Mouse (Mus musculus): Measurements from ENCODE around the gene Lax1.
"Not testable (repeated sequence)": the region's sequence is repeated elsewhere in the genome, so short reads cannot be mapped to it uniquely, and the experiment has no call there.

Gene Lax1

DNA sequence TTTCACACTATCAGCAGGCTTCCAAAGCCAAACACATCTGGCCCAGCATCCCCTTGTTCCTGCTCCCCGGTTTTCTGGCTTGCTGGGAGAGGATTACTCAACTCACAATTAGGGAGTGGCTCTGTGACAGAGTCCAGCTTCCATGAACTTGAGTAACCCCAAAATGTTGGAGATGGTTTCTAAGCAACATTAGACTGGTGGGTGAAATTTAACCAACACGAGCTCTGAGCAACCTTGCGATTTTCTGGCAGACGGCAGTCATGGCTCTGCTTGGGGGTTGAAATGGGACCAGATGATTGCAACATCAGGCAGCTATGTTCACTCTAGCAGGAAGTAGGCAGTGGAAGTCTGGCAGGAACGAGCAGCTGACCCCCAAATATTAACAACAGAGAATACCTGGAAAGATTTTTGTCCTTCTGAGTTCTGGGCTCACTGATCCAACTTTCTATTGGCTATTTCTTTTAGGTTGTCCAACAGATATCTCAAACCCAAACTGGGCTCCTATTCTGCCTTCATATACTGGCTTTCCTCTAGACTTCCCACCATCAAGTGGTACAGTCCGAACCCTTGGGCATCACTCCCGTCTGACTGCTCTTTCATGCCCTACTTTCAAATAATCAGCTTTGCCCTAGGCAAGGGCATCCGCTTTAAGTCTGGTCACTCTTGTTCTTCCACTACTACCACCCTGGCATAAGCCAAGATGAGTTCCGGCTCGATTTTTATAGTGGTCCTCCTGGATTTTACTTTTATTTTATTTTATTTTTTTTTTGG lies 4.0 kb downstream of the Lax1 start:
- no peak for DNase-seq

DNA sequence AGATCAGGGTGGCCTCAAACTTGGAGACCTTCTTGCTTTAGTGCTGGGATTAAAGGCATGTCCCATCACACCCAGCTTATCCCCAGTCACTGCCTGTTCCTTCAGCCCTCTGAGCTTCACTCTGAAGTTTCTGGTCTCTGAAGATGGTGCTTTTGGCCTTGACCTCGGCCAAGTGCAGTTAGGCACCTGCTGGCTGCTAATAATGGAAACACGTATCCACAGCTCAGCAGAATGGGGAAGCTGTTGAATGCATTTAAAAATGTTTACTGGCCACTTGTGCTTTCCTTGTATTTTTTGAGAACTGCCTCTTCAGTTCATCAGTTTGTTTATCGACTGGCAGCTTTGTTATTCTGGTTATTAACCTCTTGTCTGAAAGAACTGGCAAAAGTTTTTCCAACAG lies 18.1 kb downstream of the Lax1 start:
- no peak for DNase-seq

DNA sequence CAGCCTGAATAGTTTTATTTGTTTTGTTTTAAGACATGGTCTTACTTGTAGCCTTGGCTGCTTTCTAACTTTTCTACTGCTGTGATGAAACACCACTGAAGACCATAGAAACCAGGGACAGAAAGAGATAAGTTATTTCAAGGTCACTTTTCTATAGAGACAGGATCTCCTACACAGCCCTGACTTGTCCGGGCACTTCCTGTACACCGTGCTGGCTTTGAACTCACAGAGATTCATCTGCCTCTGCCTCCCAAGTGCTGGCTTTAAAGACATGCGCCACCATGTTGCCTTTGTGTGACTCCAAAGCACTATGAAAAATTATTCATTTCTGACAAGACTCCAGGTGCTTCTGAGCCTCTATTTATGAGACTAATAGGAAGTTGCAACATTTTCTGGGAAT lies 18.6 kb downstream of the Lax1 start:
- no peak for DNase-seq

DNA sequence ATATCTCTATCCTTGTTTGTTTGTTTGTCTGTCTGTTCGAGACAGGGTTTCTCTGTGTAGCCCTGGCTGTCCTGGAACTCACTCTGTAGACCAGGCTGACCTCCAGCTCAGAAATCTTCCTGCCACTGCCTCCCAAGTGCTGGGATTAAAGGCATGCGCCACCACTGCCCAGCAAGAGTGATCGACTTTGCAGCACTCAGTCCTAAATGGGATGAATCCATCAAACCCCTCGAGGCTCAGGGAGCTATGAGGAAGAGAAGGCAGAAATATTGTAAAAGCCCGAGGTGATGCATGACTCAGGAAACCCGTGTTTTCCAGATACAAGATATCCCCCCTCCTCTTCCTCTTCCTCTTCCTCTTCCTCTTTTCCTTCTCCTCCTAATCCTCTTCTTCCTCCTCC lies 19.1 kb downstream of the Lax1 start:
- no peak for DNase-seq

DNA sequence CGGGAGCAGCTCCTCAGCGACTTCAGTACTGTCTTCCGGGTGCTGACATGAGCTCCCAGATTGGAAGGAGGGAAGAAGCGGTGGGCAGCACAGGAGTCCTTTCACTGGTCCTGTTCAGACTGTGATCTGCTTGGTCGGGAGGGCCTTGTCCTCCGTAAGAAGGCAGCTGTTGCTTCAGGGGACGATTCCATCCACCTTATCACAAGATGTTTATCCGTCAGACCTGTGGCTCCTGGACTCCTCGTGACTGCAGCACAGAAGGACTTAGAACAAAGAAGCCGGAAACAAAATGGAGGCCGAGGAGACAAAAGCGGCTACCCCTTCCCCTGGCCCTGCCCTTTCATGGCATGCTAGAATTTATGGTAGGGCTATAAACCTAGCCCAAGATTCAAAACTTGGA lies 19.7 kb downstream of the Lax1 start:
- DNase-seq: no peak

DNA sequence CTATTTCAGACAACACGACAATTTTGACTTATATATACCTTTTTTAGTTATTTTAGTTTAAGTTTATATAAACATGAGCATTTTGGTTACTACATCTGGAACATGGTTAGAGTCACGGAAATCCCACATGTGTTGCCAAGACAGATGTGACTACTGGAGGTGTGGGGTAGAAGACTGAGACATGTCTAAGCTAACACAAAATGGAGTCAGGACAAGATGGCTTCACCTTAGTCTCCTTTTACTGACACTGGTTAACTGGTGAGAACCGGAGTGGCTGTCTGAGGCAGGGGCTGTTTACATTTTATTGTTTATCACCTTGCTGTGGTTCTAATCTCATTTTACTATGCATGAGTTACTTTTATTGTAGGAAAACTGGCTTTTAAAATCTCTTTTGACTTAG lies 21.3 kb downstream of the Lax1 start:
- no peak for DNase-seq

DNA sequence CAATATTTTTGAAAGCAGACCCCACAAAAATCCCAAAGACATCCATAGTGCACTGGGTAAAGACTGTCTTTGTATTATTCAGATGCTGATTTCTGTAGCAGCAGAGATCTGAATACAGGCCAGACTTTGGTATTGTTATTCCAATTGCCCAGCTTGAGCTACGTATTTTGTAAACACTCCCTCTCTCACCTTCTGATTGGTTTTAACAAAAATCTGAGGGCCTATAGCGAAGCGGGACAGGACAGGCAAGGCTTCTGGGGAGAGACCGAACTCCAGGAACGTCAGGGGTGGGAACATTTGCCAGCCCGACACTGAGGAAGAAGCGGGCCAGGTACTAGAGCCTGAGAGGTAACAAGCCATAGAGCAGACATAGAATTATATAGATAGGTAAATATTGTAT lies 22.2 kb downstream of the Lax1 start:
- DNase-seq: no peak

DNA sequence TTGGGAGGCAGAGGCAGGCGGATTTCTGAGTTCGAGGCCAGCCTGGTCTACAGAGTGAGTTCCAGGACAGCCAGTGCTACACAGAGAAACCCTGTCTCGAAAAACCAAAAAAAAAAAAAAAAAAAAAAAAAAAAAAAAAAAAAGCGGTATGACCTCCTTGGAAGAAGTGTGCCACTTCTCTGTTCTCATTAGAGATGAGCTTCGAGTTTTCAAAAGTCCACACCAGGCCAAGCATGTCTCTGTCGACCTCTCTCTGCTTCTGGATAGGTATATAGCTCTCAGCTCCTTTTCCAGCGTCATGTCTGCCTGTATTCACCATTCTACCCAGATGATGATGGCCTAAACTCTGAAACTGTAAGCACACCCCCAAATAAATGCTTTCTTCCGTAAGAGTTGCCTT lies 24.2 kb downstream of the Lax1 start:
- not testable (repeated sequence) for DNase-seq

DNA sequence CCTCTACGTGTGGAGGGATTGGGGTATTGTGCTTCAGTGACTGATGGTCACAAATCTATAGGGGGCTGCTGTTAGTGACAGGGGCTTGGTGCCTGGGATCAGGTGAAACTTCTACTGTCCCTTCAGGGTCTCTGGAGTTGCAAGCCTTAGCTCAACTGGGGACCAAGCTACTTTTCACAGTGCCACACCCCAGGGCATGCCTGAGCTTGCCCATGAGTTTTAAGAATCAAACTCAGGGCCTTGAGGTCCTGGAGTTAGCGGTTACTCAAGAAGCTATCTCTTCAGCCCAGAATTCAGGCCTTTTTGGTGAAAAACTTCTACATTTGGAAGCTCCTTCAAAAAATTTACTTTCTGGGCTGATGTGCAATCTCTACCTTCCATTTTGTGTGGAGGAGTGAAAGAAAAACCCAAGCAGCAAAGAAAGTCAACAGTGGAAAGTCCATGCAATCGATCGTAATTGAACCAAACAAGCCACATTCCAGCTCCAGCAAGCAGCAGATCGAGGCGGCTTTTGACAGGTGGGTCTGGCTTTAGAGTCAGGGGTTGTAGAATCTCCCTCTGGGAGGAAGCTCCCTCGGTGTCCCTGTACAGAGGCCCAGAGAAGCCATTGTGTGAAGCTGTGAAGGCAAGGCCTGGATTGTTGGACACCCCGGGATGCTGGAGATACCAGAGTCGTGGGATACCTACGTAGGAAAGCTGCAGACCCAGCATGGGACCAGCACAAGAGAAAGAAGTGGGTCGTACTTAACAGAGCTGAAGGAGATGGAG lies 25.5 kb downstream of the Lax1 start:
- DNase-seq: no peak

DNA sequence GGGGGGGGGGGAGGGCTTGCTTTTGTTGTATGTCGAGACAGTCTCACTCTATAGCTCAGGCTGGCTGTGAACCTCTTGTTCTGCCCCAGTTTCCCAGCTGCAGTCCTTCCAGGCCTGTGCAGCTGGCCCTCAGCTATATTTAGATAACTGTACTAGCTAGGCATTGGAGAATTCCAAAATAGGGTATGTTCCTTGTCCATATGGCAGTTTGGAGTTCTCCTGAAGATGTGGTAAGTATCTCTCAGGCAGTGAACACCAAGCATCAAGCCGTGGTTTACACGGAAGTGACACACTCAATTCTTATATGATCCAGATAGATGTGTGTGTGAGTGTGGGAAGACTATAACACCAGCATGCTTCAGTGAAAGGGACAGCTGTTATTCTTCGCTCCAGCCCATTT lies 26.5 kb downstream of the Lax1 start:
- no peak for DNase-seq

DNA sequence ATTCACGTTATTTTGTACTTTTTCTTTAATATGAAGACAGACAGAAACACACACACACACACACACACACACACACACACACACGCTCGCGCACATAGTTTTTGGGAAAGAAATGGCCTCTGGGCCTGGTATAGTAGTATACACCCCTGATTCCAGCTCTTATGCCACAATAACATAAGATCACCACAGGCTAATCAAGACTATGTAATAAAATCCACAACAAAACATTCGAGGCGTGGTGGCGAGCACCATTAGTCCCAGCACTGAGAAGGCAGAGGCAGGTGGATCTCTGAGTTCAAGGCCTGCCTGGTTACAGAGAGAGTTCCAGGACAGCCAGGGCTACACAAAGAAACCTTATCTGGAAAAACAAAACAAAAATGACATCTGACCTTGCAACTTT lies 27.0 kb downstream of the Lax1 start:
- DNase-seq: no peak

DNA sequence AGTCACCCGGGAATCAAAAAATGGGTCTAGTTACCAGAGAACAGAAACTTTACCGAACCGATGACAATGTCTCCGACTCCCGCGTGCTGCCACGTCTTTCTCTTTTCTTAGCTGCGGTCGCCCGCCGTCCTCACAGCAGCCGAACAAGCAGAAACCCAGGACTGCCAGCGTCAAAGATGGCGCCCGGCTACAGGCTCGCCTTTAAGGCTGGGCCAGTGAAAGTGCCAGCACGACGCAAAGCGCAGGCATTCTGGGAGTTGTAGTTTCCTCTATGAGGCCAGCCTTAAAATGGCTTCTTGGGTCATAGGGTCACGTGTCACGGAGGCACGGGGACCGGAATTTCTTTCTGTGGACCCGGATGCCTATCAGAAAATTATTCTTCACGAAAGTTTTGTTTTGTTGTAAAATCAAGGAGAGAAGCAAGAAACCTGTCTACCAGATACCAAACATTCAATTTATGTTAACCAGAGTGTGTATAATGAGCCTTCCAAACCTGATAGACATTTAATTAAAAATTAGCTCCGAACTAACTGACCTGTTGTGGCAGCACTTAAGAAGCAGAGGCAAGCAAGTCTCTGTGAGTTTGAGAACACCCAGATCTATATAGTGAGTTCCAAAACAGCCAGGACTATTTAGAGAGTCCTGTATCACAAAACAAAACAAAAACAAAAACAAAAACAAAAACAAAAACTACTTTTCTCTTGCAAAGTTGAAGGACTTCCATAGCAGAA lies 28.5 kb downstream of the Lax1 start, which contains the start of gene Gm38394:
TSS of gene Gm38394 (minus strand) at position 116 of the 731 bp plus-strand sequence.
- peak; percentile 94 for DNase-seq

DNA sequence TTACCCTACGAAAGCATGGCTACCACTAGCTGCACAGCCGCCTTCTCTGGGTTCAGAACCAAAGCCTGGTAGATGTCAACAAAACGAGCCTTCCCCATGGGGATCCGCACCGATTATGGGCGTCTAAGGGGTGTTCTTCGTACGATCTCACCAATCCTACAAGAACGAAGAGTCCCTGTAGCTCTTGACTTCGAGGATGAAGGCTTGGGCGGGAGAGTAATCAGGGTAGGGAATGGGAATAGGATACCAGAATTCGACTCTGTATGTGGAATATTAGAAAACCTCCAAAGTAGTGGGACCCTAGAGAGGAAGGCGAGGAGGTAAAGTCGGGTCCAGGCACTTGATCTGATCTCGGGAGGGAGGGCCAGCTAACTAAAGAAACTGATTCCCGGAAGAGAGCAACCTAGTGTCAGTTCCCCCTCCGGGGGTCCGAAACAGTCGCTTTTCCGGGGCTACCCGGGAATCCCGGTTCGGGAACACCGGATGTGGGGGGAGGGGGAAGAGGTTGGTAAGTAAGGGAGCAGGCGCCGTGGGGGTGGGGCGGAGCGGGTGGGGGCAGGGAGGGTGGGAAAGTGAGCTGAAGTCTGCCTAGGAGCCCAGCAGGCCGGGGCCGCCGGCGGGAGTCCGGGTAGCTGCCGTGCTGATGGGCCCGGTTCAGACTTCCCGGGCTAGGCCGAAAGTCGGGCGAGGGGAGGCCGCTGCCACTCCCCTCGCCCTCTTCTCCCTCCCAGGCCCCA lies 29.3 kb downstream of the Lax1 start, which contains the start of gene Zbed6:
TSS of gene Zbed6 (minus strand) at position 420 of the 737 bp plus-strand sequence.
- peak; percentile 70 for DNase-seq

DNA sequence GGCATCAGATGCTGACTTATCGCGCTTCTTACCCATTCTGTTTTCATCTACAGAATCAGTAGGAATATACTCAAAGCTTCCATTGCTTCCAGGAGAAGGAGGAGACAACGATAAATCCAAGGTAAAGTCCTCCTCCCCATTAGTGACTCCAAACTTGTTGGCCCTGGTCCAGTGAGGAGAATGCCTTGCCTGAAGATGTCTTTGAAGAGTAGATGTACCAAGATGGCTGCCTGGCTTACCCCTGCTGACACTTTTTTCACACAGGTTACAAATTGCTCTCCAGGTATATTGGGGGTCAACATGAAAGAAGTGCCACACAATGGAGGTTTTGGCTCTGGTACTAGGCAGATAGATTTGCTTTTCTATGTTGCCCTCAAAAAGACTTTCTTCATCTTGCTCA lies 31.0 kb downstream of the Lax1 start:
- peak; percentile 30 for DNase-seq

DNA sequence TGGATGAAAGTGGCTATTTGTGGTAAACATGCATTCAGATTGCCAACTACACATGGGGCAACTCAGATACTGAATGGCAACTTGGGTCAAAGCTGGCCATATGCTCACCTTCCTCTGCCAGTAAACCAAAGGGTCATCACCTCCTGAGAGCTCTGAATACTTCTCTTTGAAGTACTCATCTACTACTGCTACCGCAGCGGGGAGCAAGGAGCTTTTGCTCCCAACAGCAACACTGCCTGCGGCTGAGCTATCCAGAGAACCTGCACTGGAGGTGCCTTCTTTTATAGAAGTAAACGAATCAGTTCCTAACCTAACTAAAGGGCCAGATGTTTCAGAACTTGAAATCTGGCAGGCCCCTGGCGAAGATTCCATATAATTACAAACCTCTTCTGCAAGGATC lies 33.1 kb downstream of the Lax1 start:
- DNase-seq: no peak

DNA sequence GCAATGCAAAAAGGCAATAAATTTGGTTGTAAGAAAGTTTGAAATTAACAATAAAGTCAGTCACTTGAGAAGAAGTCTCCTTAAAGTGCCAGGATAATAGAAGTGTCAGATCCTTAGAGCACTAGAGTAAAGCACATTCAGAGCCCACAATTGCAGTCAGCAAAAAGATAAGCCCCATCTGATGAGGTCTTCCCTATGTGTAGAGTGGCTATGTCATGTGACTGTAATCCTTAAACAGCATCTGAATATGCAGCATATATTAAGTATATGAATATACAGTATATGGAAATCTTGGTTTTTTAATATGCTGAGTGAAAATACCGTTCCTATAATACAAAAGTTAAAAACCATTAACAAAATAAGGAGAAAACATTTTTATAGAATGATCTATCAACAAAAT lies 36.9 kb downstream of the Lax1 start:
- DNase-seq: no peak

DNA sequence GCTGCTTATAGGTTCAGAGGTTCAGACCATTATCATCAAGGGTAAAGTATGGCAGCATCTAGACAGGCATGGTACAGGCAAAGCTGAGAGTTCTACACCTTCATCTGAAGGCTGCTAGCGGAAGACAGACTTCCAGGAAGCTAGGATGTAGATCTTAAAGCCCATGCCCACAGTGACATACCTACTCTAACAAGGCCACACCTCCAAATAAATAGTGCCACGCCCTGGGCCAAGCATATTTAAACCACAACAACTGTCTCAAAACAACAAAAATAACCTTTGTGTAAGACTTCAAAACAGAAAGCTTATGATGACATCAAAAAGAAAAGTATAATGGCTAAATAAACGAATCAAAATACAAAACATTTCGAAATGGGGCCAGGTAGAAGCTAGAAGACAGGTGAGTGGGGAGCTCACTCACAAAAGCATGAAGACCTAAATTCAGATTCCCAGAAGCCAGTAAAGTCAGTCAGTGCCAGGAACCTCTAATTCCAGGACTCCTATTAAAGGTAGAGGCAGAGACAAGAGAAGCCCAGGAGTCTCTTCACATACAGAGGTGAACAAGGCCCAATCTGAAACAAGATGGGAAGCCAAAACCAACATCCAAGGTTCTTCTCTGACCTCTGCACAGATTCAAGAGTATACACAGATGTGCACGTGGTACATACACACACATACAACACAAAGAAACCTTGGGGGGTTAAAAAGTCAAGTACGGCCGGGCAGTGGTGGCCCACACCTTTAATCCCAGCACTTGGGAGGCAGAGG lies 39.4 kb downstream of the Lax1 start:
- DNase-seq: no peak

DNA sequence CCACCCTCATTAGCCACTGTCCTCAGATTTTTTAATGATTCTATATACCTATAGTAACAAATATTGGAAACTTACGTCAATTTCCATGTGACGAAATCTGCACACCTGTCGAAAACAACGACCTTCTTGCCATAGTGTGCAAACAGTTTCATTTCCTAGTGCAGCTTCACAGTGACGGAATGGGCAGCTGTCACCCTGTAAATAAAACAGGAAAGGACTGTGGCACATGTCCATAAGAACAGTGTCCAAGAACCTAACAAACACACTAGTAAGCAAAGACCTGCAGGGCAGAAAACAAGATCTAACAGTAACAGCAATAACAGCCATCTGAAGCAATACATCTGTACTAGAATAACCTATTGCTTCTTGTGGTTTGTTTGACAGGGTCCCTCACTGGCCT lies 44.3 kb downstream of the Lax1 start:
- no peak for DNase-seq

DNA sequence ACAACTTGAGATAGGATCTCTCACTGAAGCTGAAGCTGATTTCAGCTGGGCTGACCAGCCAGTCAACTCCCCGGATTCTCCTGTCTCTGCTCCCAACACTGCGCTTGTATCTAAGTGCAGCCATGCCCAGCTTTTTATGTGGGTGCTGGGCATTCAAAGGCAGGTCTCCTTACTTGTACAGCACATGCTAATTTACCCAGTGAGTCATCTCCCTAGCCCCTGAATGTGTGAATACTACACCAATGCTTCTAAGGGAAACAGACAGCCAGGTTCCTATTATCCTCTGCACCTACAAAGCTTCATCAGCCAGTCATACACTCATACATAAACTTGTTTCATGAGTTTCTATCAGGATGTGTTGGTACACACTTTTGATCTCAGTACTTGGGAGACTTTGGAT lies 48.7 kb downstream of the Lax1 start:
- DNase-seq: no peak

DNA sequence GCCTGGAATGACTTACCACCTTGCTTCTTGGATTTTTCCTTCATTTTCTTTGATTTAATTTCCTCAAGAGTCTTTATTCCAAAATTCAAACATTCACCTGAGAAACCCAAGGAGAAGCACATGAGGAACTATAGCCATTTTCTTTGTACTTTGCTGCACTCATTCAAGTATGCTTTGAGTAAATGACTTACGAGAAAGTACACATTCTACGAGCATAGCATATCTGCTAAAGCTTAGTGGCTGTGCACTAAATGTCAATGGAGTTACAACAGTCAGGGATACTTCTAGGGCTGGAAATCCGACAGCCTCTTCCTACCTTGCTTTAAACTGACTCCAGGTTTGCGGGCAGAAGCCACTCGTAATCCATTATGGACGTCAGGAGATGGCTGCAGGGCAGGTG lies 51.4 kb downstream of the Lax1 start:
- no peak for DNase-seq

DNA sequence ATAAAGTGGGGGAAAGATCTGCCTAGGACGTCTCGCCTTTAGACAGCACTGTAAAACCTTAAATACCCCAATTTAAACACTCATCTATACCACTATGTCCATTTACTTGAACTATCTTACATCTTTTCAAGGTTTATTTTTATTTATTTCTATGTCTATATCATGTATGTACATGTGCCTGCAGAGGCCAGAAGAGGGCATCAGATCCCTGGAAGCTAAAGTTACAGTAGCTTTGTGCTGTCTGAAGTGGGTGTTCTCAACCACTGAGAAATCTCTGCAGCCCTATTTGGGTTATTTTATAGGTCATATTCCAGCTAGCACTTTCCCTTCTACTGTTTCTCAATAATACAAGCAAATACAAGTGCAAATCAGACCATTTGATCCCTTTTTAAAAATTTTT lies 57.7 kb downstream of the Lax1 start:
- DNase-seq: no peak
